Mouse (Mus musculus): ENCODE results near the gene Sh3kbp1. TPM values are rescaled to one million over a fixed set of nuclear protein-coding genes. Genes with fewer than 3 reads are reported as not detected.

Sh3kbp1 gene
- polyA plus RNA-seq, 1 experiment from 2014 or later = 31.6 TPM

DNA sequence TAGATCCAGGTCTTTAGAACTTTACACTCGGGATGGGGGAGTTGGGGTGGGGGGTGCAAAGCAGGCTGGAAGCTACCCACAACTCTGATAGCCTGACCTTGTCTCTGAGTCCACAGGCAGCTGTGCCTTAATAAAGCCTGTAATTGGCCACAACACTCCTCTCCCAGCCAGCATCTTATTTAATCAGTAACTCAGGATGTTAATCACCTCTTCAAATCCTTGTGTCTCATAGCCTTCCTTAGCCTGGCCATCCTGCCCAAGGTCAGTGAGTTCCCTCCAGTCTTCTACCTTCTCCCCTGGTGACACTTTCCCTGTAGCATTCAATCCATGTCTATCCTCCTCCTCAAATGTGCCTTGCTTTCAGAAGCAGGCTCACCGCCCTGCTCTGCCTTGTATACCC is 342.0 kb downstream of the Sh3kbp1 start:
- no peaks in the 10 kb centered on the region for H3K4me1 ChIP-seq (replicated peaks)
- ATAC-seq = no peak
- H3K9ac ChIP-seq = no peak overlapping the region
- no peak overlapping the region for H3K4me2 ChIP-seq (replicated peaks)
- 89% methylated on average over 2 of the region's 2 CpGs for WGBS
- H3K27me3 ChIP-seq (replicated peaks) = no peaks in the 10 kb centered on the region
- no peaks in the 10 kb centered on the region for H3K36me3 ChIP-seq
- no peak overlapping the region for H3K4me3 ChIP-seq (replicated peaks)
- H3K27ac ChIP-seq = no peak overlapping the region
- H3K9me3 ChIP-seq = no peaks in the 10 kb centered on the region

GRCm38 (mm10) chrX:159971091-159971779 is 344.2 kb downstream of the Sh3kbp1 start:
- no peaks in the 10 kb centered on the region for H3K27me3 ChIP-seq (replicated peaks)
- no peak overlapping the region for H3K9ac ChIP-seq
- no peak overlapping the region for H3K4me3 ChIP-seq (replicated peaks)
- H3K4me2 ChIP-seq (replicated peaks) = no peak overlapping the region
- H3K36me3 ChIP-seq = no peaks in the 10 kb centered on the region
- peak; percentile 86 for ATAC-seq
- H3K27ac ChIP-seq = no peak overlapping the region
- 58% methylated on average over 3 of the region's 3 CpGs for WGBS
- H3K9me3 ChIP-seq = no peaks in the 10 kb centered on the region
- H3K4me1 ChIP-seq (replicated peaks) = no peaks in the 10 kb centered on the region

GRCm38 (mm10) chrX:159973730-159974129 is 346.7 kb downstream of the Sh3kbp1 start:
- Histone ChIP-seq H3K4me3 (replicated peaks) (no peak overlapping the region), H3K4me2 (replicated peaks) (no peak overlapping the region), H3K27me3 (replicated peaks) (no peaks in the 10 kb centered on the region), H3K36me3 (no peaks in the 10 kb centered on the region), H3K4me1 (replicated peaks) (no peaks in the 10 kb centered on the region), H3K27ac (no peak overlapping the region), H3K9me3 (no peaks in the 10 kb centered on the region), H3K9ac (no peak overlapping the region)
- ATAC-seq = no peak
- 29% methylated on average over 5 of the region's 5 CpGs for WGBS

GRCm38 (mm10) chrX:159976243-159976642 is 349.2 kb downstream of the Sh3kbp1 start:
- 65% methylated on average over 3 of the region's 3 CpGs for WGBS
- H3K27ac ChIP-seq = no peak overlapping the region
- H3K27me3 ChIP-seq (replicated peaks) = no peaks in the 10 kb centered on the region
- no peak overlapping the region for H3K4me2 ChIP-seq (replicated peaks)
- no peak overlapping the region for H3K4me3 ChIP-seq (replicated peaks)
- ATAC-seq = no peak
- H3K36me3 ChIP-seq = no peaks in the 10 kb centered on the region
- H3K4me1 ChIP-seq (replicated peaks) = no peaks in the 10 kb centered on the region
- H3K9me3 ChIP-seq = no peaks in the 10 kb centered on the region
- H3K9ac ChIP-seq = no peak overlapping the region

DNA sequence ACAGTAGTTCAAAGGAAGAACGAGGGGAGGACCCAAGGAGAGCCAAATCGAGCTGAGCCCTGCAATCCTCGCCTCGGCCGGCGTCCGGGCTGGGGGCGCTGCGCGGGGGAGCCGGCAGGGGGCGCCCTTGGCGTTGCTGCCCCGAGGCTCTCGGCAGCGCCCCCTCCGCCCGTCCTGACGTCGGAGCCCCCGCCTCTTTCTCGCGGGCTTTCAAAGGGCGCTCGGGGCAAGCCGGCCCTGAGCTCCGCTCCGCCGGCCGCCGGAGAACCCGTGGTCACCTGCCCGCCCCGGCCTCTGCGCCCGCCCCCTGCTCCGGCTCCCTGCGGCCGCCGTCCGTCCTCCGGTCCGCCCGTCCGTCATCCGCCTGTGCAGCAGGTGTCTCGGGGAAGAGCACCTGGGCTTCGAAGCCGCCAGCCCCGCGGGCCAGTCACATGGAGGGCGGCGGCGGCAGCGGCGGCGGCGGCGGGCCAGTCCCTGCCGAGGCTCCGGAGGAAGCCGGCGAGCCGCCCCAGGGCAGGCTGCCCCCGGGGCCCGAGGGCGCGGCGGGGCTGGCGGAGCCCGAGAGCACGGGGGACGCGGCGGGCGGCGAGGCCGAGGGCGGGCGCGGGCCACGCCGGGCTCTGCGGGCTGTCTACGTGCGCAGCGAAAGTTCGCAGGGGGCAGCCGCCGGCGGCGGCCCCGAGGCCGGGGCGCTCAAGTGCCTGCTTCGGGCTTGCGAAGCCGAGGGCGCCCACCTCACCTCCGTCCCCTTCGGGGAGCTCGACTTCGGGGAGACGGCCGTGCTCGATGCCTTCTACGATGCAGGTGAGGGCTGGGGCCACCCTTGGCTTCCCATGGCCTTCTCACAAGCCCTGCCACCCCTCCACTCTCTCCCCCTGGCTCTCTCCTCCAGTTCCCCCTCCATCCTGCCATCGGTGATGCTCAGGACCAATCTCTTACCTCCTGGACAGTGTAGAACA is 361.2 kb downstream of the Sh3kbp1 start, which contains the start of gene Map3k15:
TSS of gene Map3k15 (plus strand) at position 432 of the 959 bp plus-strand sequence.
- H3K36me3 ChIP-seq = no peaks in the 10 kb centered on the region
- peak within 1 kb of the TSS; percentile 82 for H3K4me2 ChIP-seq (replicated peaks)
- H3K9ac ChIP-seq = peak within 1 kb of the TSS; percentile 28
- no peak within 1 kb of the TSS for H3K27ac ChIP-seq
- peak within 1 kb of the TSS; percentile 46 for H3K4me3 ChIP-seq (replicated peaks)
- H3K27me3 ChIP-seq (replicated peaks) = no peaks in the 10 kb centered on the region
- 22% methylated on average over 80 of the region's 108 CpGs for WGBS
- ATAC-seq = peak; percentile 89
- H3K4me1 ChIP-seq (replicated peaks) = no peaks in the 10 kb centered on the region
- no peaks in the 10 kb centered on the region for H3K9me3 ChIP-seq

DNA sequence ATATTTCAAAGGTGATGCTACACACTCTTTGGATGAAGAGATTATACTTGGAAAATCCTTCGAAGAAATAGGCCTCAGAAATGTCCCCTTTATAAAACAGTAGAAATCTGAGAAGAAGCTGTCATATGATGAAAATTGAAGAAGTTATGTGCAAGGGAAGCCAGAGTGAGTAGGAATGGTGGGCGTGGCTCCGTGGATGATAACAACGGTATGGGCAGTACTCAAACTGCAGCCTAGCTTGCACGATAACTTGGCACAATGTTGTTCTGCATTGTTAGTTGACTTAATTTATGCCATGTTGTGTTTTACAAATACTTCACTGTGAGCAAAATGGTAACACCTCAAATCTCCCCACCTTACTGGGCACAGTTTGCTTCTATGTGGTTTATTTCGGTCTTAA is 368.7 kb downstream of the Sh3kbp1 start:
- no peaks in the 10 kb centered on the region for H3K4me1 ChIP-seq (replicated peaks)
- H3K4me2 ChIP-seq (replicated peaks) = no peak overlapping the region
- no peak for ATAC-seq
- no peak overlapping the region for H3K4me3 ChIP-seq (replicated peaks)
- no peak overlapping the region for H3K9ac ChIP-seq
- no peaks in the 10 kb centered on the region for H3K36me3 ChIP-seq
- H3K9me3 ChIP-seq = no peaks in the 10 kb centered on the region
- no peak overlapping the region for H3K27ac ChIP-seq
- H3K27me3 ChIP-seq (replicated peaks) = no peaks in the 10 kb centered on the region
- 87% methylated on average over 6 of the region's 6 CpGs for WGBS

Other genes with a start within 250 kb of the Sh3kbp1 start
- gene Map7d2, start 212.7 kb upstream of the Sh3kbp1 start, polyA plus RNA-seq (2015; fragmentation: Nextera tagmentation; extraction: Ambion mirVana) = 1.5 TPM in 2 replicates
- 13.3 and 16.0 TPM in 2 replicates for gene Bclaf3, start 100.6 kb upstream of the Sh3kbp1 start, polyA plus RNA-seq (2015; fragmentation: Nextera tagmentation; extraction: Ambion mirVana)

Measured in intestine, embryonic 15.5 days (tissue).